In the genomic region with DNA sequence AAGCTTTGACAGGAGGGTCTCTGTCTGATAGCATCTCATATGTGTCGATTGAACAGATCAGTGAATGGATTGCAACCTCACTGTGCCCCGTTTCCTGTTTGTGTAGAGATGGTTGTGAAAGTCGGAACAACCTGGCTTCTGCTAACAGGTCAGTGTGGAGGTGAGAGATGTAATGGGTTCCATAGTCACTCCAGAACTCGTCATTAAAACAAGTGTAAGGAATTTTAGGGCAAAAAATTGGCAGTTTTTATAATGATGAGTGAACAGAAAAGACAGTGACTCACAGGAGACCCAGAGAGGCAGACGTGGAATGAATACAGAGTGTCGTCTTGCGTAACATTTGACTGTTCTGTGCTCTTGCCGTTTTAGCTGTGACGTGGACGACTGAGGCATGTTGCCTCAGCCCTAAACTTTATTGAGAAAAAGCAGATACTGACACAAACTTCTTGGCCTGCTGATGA, we compare ENCODE assay signal across 8 mouse cellular contexts. TPM values are rescaled to one million over a fixed set of nuclear protein-coding genes. Genes with fewer than 3 reads are reported as not detected.
A peak's percentile ranks its signal among the peaks of the same experiment; 100 is the strongest.
DNase-seq lines count a peak whose midpoint lies in the region; ATAC-seq lines count a peak whose summit lies in the region.

No protein-coding gene starts in this region.

- intact Hi-C loops in heart, postnatal 25 days (cut with DNase I): loop anchor here (2.0 to 10.0 kb wide), 5 partner anchors 38 to 248 kb away; a partner anchor contains a TSS

- H3K27me3 ChIP-seq in hindbrain, embryonic 12.5 days: no peaks in the 10 kb centered on the region
- H3K27me3 ChIP-seq in hindbrain, embryonic 11.5 days (ENCODE audit: control insufficient read depth, insufficient read depth, low read length): no peaks in the 10 kb centered on the region
- no peaks in the 10 kb centered on the region for H3K27me3 ChIP-seq in stomach, embryonic 15.5 days (replicated peaks)

- H3K36me3 ChIP-seq in hindbrain, embryonic 12.5 days: no peaks in the 10 kb centered on the region
- no peaks in the 10 kb centered on the region for H3K36me3 ChIP-seq in hindbrain, embryonic 11.5 days (ENCODE audit: control insufficient read depth, insufficient read depth, low read length)
- H3K36me3 ChIP-seq in stomach, embryonic 15.5 days: no peaks in the 10 kb centered on the region

- DNase-seq in hindbrain, embryonic 11.5 days (ENCODE audit: low spot score): no peak
- peak; percentile 47 to 57 for DNase-seq in B cell, adult 2 months
- peak; percentile 70 for DNase-seq in brain, adult 2 months (ENCODE audit: low read depth, low spot score)
- DNase-seq in heart, postnatal 25 days (ENCODE audit: low spot score): peak; percentile 17
- peak; percentile 17 for DNase-seq in lung, postnatal 14 days
- DNase-seq in MN1 (ENCODE audit: low spot score): no peak

- H3K9me3 ChIP-seq in hindbrain, embryonic 12.5 days (replicated peaks): no peaks in the 10 kb centered on the region
- no peaks in the 10 kb centered on the region for H3K9me3 ChIP-seq in hindbrain, embryonic 11.5 days (ENCODE audit: control insufficient read depth, low read length)
- H3K9me3 ChIP-seq in stomach, embryonic 15.5 days: no peaks in the 10 kb centered on the region

- H3K4me3 ChIP-seq in hindbrain, embryonic 12.5 days: peak overlapping the region; percentile 96; the same call in 1 of the 2 replicates
- no peak overlapping the region for H3K4me3 ChIP-seq in hindbrain, embryonic 11.5 days (ENCODE audit: low read depth, low read length)
- no peak overlapping the region; the same call in 1 of the 2 replicates for H3K4me3 ChIP-seq in stomach, embryonic 15.5 days (replicated peaks)

- H3K27ac ChIP-seq in hindbrain, embryonic 12.5 days: no peak overlapping the region
- H3K27ac ChIP-seq in hindbrain, embryonic 11.5 days (ENCODE audit: low read depth, low read length): no peak overlapping the region
- H3K27ac ChIP-seq in stomach, embryonic 15.5 days: no peak overlapping the region

- peaks cover 13% of the 10 kb centered on the region for H3K4me1 ChIP-seq in hindbrain, embryonic 12.5 days
- H3K4me1 ChIP-seq in hindbrain, embryonic 11.5 days (replicated peaks; ENCODE audit: control insufficient read depth, insufficient read depth, low read length): no peaks in the 10 kb centered on the region
- H3K4me1 ChIP-seq in stomach, embryonic 15.5 days: peaks cover 9% of the 10 kb centered on the region

- WGBS in hindbrain, embryonic 12.5 days: 65% methylated on average over 10 of the region's 10 CpGs
- WGBS in hindbrain, embryonic 11.5 days: 76% methylated on average over 10 of the region's 10 CpGs
- WGBS in stomach, embryonic 15.5 days: 40% methylated on average over 10 of the region's 10 CpGs

- H3K9ac ChIP-seq in hindbrain, embryonic 12.5 days: no peak overlapping the region
- no peak overlapping the region for H3K9ac ChIP-seq in hindbrain, embryonic 11.5 days (ENCODE audit: low read depth, low read length)
- no peak overlapping the region for H3K9ac ChIP-seq in stomach, embryonic 15.5 days

- peak overlapping the region; percentile 59 for H3K4me2 ChIP-seq in hindbrain, embryonic 12.5 days (replicated peaks)
- no peak overlapping the region for H3K4me2 ChIP-seq in hindbrain, embryonic 11.5 days (replicated peaks; ENCODE audit: low read depth, low read length)
- peak overlapping the region; percentile 80; the same call in 1 of the 2 replicates for H3K4me2 ChIP-seq in stomach, embryonic 15.5 days

- no peak for ATAC-seq in hindbrain, embryonic 12.5 days (ENCODE audit: low FRiP score)
- ATAC-seq in hindbrain, embryonic 11.5 days (ENCODE audit: low FRiP score): no peak
- ATAC-seq in stomach, embryonic 15.5 days (ENCODE audit: insufficient read depth, low FRiP score, low read depth): no peak

RNA-seq across cellular contexts. Expression of a gene that starts 1.6 kb away (rescaled TPM):
- 43.0 and 46.7 TPM in 2 replicates for polyA plus RNA-seq in hindbrain, embryonic 12.5 days (2016; fragmentation: Nextera tagmentation; extraction: Ambion mirVana)
- 32.4 and 36.4 TPM in 2 replicates for polyA plus RNA-seq in hindbrain, embryonic 11.5 days (2014; fragmentation: Nextera tagmentation; extraction: Ambion mirVana)
- total RNA-seq in heart, postnatal 25 days (2021): 10 to 100 TPM; 20.0 to 23.2 TPM
- polyA plus RNA-seq in stomach, embryonic 15.5 days (2015; fragmentation: Nextera tagmentation; extraction: Ambion mirVana): 39.0 and 39.6 TPM in 2 replicates

RNA-seq across cellular contexts. Expression of a gene that starts 19.4 kb away (rescaled TPM):
- polyA plus RNA-seq in hindbrain, embryonic 12.5 days (2016; fragmentation: Nextera tagmentation; extraction: Ambion mirVana): 45.4 and 47.5 TPM in 2 replicates
- 56.9 and 61.0 TPM in 2 replicates for polyA plus RNA-seq in hindbrain, embryonic 11.5 days (2014; fragmentation: Nextera tagmentation; extraction: Ambion mirVana)
- total RNA-seq in heart, postnatal 25 days (2021): 10 to 100 TPM; 19.0 to 23.8 TPM
- 48.8 and 52.3 TPM in 2 replicates for polyA plus RNA-seq in stomach, embryonic 15.5 days (2015; fragmentation: Nextera tagmentation; extraction: Ambion mirVana)

Comparison
In these comparisons a context has a peak if more than half of its experiments do, and no peak if none do; other contexts are left out.
1. DNase-seq: peak in B cell, adult 2 months (2 of 2), brain, adult 2 months (single experiment), heart, postnatal 25 days (single experiment) and lung, postnatal 14 days (single experiment); none in hindbrain, embryonic 11.5 days (single experiment) and MN1 (single experiment).